Mouse (Mus musculus) myocyte (in vitro differentiated cells): Measurements from ENCODE around the gene Creb5.

Experiments
- CEBPB ChIP-seq: IDR thresholded peaks from 2 replicates; pipeline ENCODE4 v1.6.1; 2011; ENCODE audit warnings: mild to moderate bottlenecking, moderate library complexity; ENCODE audit not compliant: poor library complexity, insufficient read depth, severe bottlenecking
- E2F4 ChIP-seq: IDR thresholded peaks from one replicate; pipeline ENCODE4 v1.6.1; 2011; ENCODE audit warnings: mild to moderate bottlenecking, control low read depth, moderate library complexity; ENCODE audit not compliant: insufficient read depth
- MAX ChIP-seq: IDR thresholded peaks from one replicate; pipeline ENCODE4 v1.6.1; 2011; ENCODE audit warnings: low read depth, mild to moderate bottlenecking, control low read depth
- MYOG ChIP-seq, 3 experiments: IDR thresholded peaks; one replicate each; pipeline ENCODE4 v1.6.1; 2011; ENCODE audit warnings: control low read depth in 2 of 3, low read depth in 2 of 3, mild to moderate bottlenecking in 2 of 3; ENCODE audit not compliant: insufficient read length in 2 of 3, control insufficient read depth in 1 of 3, insufficient read depth in 1 of 3
- POLR2A ChIP-seq: IDR thresholded peaks from one replicate; pipeline ENCODE4 v1.6.1; 2011; ENCODE audit warnings: low read depth, mild to moderate bottlenecking, control low read depth, moderate library complexity; ENCODE audit not compliant: insufficient read length
- POLR2AphosphoS2 ChIP-seq: IDR thresholded peaks from one replicate; pipeline ENCODE4 v1.6.1; 2011; ENCODE audit warnings: low read depth, control low read depth; ENCODE audit not compliant: insufficient read length
- TCF12 ChIP-seq: IDR thresholded peaks from one replicate; pipeline ENCODE4 v1.6.1; 2011; ENCODE audit warnings: mild to moderate bottlenecking, control low read depth; ENCODE audit not compliant: poor library complexity, insufficient read depth, severe bottlenecking
- USF1 ChIP-seq: IDR thresholded peaks from one replicate; pipeline ENCODE4 v1.6.1; 2011; ENCODE audit warnings: low read depth, mild to moderate bottlenecking, control low read depth, moderate library complexity

GRCm38 (mm10) chr6:53491331-53491730, 204.3 kb downstream of the Creb5 start:
- no peak for TF ChIP-seq POLR2AphosphoS2
- no peak for TF ChIP-seq POLR2A
- TF ChIP-seq MAX, result no peak
- TF ChIP-seq USF1, result no peak
- TF ChIP-seq TCF12, result no peak
- TF ChIP-seq CEBPB, result no peak
- TF ChIP-seq MYOG (IDR thresholded peaks at IDR 0.05; ENCODE audit: control insufficient read depth in 1 of 3, insufficient read depth in 1 of 3, insufficient read length in 2 of 3, low read depth in 2 of 3), result no peak
- no peak for TF ChIP-seq E2F4
